Comparison of ENCODE assay signal across 7 mouse cellular contexts in the genomic region with DNA sequence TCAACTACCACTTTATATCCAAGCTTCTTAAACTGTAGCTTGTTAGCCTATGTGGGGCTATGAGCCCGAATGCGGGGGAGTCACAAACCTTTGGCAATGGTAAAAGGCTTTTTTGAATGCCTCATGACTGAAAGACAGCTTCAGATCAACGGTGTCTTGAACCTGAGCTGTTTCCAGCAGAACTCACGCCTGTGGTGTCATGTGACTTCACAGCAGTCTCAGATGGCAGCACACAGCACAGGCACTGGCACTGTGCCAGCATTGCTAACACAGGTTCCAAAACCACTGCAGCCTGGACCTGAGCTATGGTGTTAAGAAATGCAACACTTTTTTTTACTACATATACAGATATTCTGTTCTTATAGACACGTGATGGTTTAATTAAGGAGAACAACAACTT. TPM values are rescaled to one million over a fixed set of nuclear protein-coding genes. Genes with fewer than 3 reads are reported as not detected.
DNase-seq lines count a peak whose midpoint lies in the region; ATAC-seq and TF ChIP-seq lines count a peak whose summit lies in the region.

No protein-coding gene starts in this region.

- ATAC-seq in liver, embryonic 11.5 days (replicated peaks; ENCODE audit: low FRiP score) = no peak
- peak; percentile 67 for ATAC-seq in forebrain, embryonic 14.5 days
- no peak for ATAC-seq in limb, embryonic 11.5 days (ENCODE audit: insufficient number of reproducible peaks, low FRiP score, low TSS enrichment, low read depth)
- ATAC-seq in megakaryocyte, adult 5-6 weeks (ENCODE audit: poor library complexity, severe bottlenecking) = no peak

- DNase-seq in liver, adult 2 months (ENCODE audit: extremely low read depth, low read depth, low spot score) = peak; percentile 64
- DNase-seq in liver, embryonic 11.5 days (ENCODE audit: low spot score) = no peak
- peak; percentile 79 for DNase-seq in NIH3T3 (ENCODE audit: low read depth)
- DNase-seq in forebrain, embryonic 14.5 days (ENCODE audit: low spot score) = peak; percentile 73
- peak; percentile 72 for DNase-seq in limb, embryonic 11.5 days (ENCODE audit: low spot score)
- no peak for DNase-seq in gastrocnemius, adult 8-10 months (ENCODE audit: low spot score in 2 of 2)

- no peak overlapping the region for H3K4me3 ChIP-seq in liver, adult 2 months (ENCODE audit: insufficient read depth, low read depth, low read length)
- no peak overlapping the region for H3K4me3 ChIP-seq in liver, embryonic 11.5 days (ENCODE audit: low read depth, low read length)
- H3K4me3 ChIP-seq in forebrain, embryonic 14.5 days (ENCODE audit: low read depth, low read length) = no peak overlapping the region
- no peak overlapping the region for H3K4me3 ChIP-seq in limb, embryonic 11.5 days (ENCODE audit: low read depth, low read length)

- 58% methylated on average over 5 of the region's 5 CpGs for WGBS in liver, adult 2 months
- 71% methylated on average over 5 of the region's 5 CpGs for WGBS in liver, embryonic 11.5 days
- 35% methylated on average over 5 of the region's 5 CpGs for WGBS in forebrain, embryonic 14.5 days
- 52% methylated on average over 5 of the region's 5 CpGs for WGBS in limb, embryonic 11.5 days

- H3K27ac ChIP-seq in liver, adult 2 months (replicated peaks; ENCODE audit: insufficient read depth, low read depth, low read length) = no peak overlapping the region
- H3K27ac ChIP-seq in liver, embryonic 11.5 days (ENCODE audit: low read depth, low read length) = no peak overlapping the region
- H3K27ac ChIP-seq in forebrain, embryonic 14.5 days (ENCODE audit: low read depth, low read length) = no peak overlapping the region
- no peak overlapping the region for H3K27ac ChIP-seq in limb, embryonic 11.5 days (replicated peaks; ENCODE audit: low read depth, low read length)

- no peak for TF ChIP-seq CTCF in liver, adult 2 months (IDR thresholded peaks at IDR 0.05; ENCODE audit: low read depth, low read length)

- H3K9ac ChIP-seq in liver, adult 2 months (ENCODE audit: low read depth, low read length) = no peak overlapping the region
- H3K9ac ChIP-seq in liver, embryonic 11.5 days (ENCODE audit: low read depth, low read length) = no peak overlapping the region
- H3K9ac ChIP-seq in forebrain, embryonic 14.5 days (ENCODE audit: low read length) = no peak overlapping the region
- no peak overlapping the region for H3K9ac ChIP-seq in limb, embryonic 11.5 days (ENCODE audit: low read length)

- no peaks in the 10 kb centered on the region for H3K9me3 ChIP-seq in liver, embryonic 11.5 days (ENCODE audit: control insufficient read depth, low read length)
- no peaks in the 10 kb centered on the region for H3K9me3 ChIP-seq in forebrain, embryonic 14.5 days (replicated peaks; ENCODE audit: control insufficient read depth, low read length)
- H3K9me3 ChIP-seq in limb, embryonic 11.5 days (ENCODE audit: control insufficient read depth, low read length) = no peaks in the 10 kb centered on the region

- H3K27me3 ChIP-seq in liver, adult 2 months (ENCODE audit: control insufficient read depth, insufficient read depth, low read length) = no peaks in the 10 kb centered on the region
- H3K27me3 ChIP-seq in liver, embryonic 11.5 days (replicated peaks; ENCODE audit: control insufficient read depth, insufficient read depth, low read length) = no peaks in the 10 kb centered on the region
- H3K27me3 ChIP-seq in forebrain, embryonic 14.5 days (replicated peaks; ENCODE audit: control insufficient read depth, insufficient read depth, low read length) = no peaks in the 10 kb centered on the region
- no peaks in the 10 kb centered on the region for H3K27me3 ChIP-seq in limb, embryonic 11.5 days (ENCODE audit: control insufficient read depth, insufficient read depth, low read length)

- H3K4me2 ChIP-seq in liver, embryonic 11.5 days = no peak overlapping the region
- no peak overlapping the region for H3K4me2 ChIP-seq in forebrain, embryonic 14.5 days (ENCODE audit: low read length)
- H3K4me2 ChIP-seq in limb, embryonic 11.5 days (ENCODE audit: low read depth, severe bottlenecking) = no peak overlapping the region

- no peaks in the 10 kb centered on the region for H3K4me1 ChIP-seq in liver, adult 2 months (ENCODE audit: control insufficient read depth, insufficient read depth, low read length)
- no peaks in the 10 kb centered on the region for H3K4me1 ChIP-seq in liver, embryonic 11.5 days (replicated peaks; ENCODE audit: control insufficient read depth, insufficient read depth, low read length)
- peaks cover 4% of the 10 kb centered on the region; the same call in 1 of the 2 replicates for H3K4me1 ChIP-seq in forebrain, embryonic 14.5 days (ENCODE audit: control insufficient read depth, insufficient read depth, low read length)
- no peaks in the 10 kb centered on the region for H3K4me1 ChIP-seq in limb, embryonic 11.5 days (ENCODE audit: control insufficient read depth, insufficient read depth, low read length)

- H3K36me3 ChIP-seq in liver, adult 2 months (ENCODE audit: control insufficient read depth, insufficient read depth, low read length) = peaks cover 6% of the 10 kb centered on the region
- no peaks in the 10 kb centered on the region; the same call in 1 of the 2 replicates for H3K36me3 ChIP-seq in liver, embryonic 11.5 days (ENCODE audit: control insufficient read depth, insufficient read depth, low read length)
- no peaks in the 10 kb centered on the region for H3K36me3 ChIP-seq in forebrain, embryonic 14.5 days (ENCODE audit: control insufficient read depth, insufficient read depth, low read length)
- H3K36me3 ChIP-seq in limb, embryonic 11.5 days (ENCODE audit: control insufficient read depth, insufficient read depth, low read length) = no peaks in the 10 kb centered on the region

- no peaks in the 10 kb centered on the region for H3K79me2 ChIP-seq in liver, adult 2 months (ENCODE audit: control insufficient read depth, insufficient read depth, low read length)

- no peak for TF ChIP-seq POLR2A in liver, adult 2 months (IDR thresholded peaks at IDR 0.05; ENCODE audit: extremely low read depth, insufficient read depth, low read length)

RNA-seq across cellular contexts. Expression of a gene that starts 44.7 kb away (rescaled TPM):
- not detected in 2 replicates for total RNA-seq in liver, adult 2 months (2014; rRNA removed)
- polyA plus RNA-seq in liver, adult 2 months (2012; rRNA removed) = not detected in 2 replicates
- polyA plus RNA-seq in liver, embryonic 11.5 days (2014; fragmentation: Nextera tagmentation; extraction: Ambion mirVana) = not detected in 2 replicates
- not detected in 2 replicates for polyA plus RNA-seq in forebrain, embryonic 14.5 days (2014; fragmentation: Nextera tagmentation; extraction: Ambion mirVana)
- polyA plus RNA-seq in limb, embryonic 11.5 days (2014; fragmentation: Nextera tagmentation; extraction: Ambion mirVana) = not detected in 2 replicates
- total RNA-seq in megakaryocyte, adult 5-6 weeks (2015) = not detected in 2 replicates
- total RNA-seq in megakaryocyte, adult 5-6 weeks (2017) = not detected in 2 replicates
- total RNA-seq in gastrocnemius, adult 8-10 months (2022) = not detected

Comparison
In these comparisons a context has a peak if more than half of its experiments do, and no peak if none do; other contexts are left out.
1. DNase-seq: peak in liver, adult 2 months (single experiment), NIH3T3 (single experiment), forebrain, embryonic 14.5 days (single experiment) and limb, embryonic 11.5 days (single experiment); none in liver, embryonic 11.5 days (single experiment) and gastrocnemius, adult 8-10 months (0 of 2).